Mouse (Mus musculus) adrenal gland (tissue): ENCODE measurements around the gene Ccdc24.

Experiments used
- intact Hi-C: fragments of 180-260 bp; cut with DNase I; formaldehyde crosslinking; loops from one replicate; pipeline ENCODE4 v1.15.1; 2025

Gene Ccdc24

GRCm38 (mm10) chr4:117858794-117859193 lies 13.6 kb downstream of the Ccdc24 start:
- intact Hi-C loops: loop anchor here (1.0 kb wide), 1 partner anchor 29 kb away; no protein-coding TSS in a partner anchor

- intact Hi-C loops: no loop called here
Measured at GRCm38 (mm10) chr4:117855146-117855545, 17.2 kb downstream of the Ccdc24 start.

- intact Hi-C loops: no loop called here
Measured at GRCm38 (mm10) chr4:117852152-117852868, 20.0 kb downstream of the Ccdc24 start.

GRCm38 (mm10) chr4:117850871-117851270 lies 21.5 kb downstream of the Ccdc24 start:
- intact Hi-C loops: no loop called here

GRCm38 (mm10) chr4:117850176-117850575 lies 22.2 kb downstream of the Ccdc24 start:
- intact Hi-C loops: no loop called here

GRCm38 (mm10) chr4:117849506-117849905 lies 22.9 kb downstream of the Ccdc24 start:
- intact Hi-C loops: no loop called here

GRCm38 (mm10) chr4:117849063-117849462 lies 23.3 kb downstream of the Ccdc24 start:
- intact Hi-C loops: no loop called here

- intact Hi-C loops: no loop called here
Measured at GRCm38 (mm10) chr4:117847011-117847410, 25.3 kb downstream of the Ccdc24 start.

- intact Hi-C loops: no loop called here
Measured at GRCm38 (mm10) chr4:117846261-117846660, 26.1 kb downstream of the Ccdc24 start.

GRCm38 (mm10) chr4:117845316-117845715 lies 27.0 kb downstream of the Ccdc24 start:
- intact Hi-C loops: no loop called here

- intact Hi-C loops: no loop called here
Measured at GRCm38 (mm10) chr4:117844467-117844866, 27.9 kb downstream of the Ccdc24 start.

GRCm38 (mm10) chr4:117843101-117843500 lies 29.3 kb downstream of the Ccdc24 start:
- intact Hi-C loops: no loop called here

GRCm38 (mm10) chr4:117841566-117841965 lies 30.8 kb downstream of the Ccdc24 start:
- intact Hi-C loops: no loop called here

GRCm38 (mm10) chr4:117840821-117841220 lies 31.5 kb downstream of the Ccdc24 start:
- intact Hi-C loops: no loop called here

GRCm38 (mm10) chr4:117839366-117839765 lies 33.0 kb downstream of the Ccdc24 start:
- intact Hi-C loops: no loop called here

- intact Hi-C loops: no loop called here
Measured at GRCm38 (mm10) chr4:117837271-117837670, 35.1 kb downstream of the Ccdc24 start.

GRCm38 (mm10) chr4:117836204-117836767 lies 36.1 kb downstream of the Ccdc24 start:
- intact Hi-C loops: no loop called here

GRCm38 (mm10) chr4:117835531-117836111 lies 36.7 kb downstream of the Ccdc24 start:
- intact Hi-C loops: no loop called here

GRCm38 (mm10) chr4:117834845-117835530 lies 37.4 kb downstream of the Ccdc24 start:
- intact Hi-C loops: no loop called here

- intact Hi-C loops: no loop called here
Measured at GRCm38 (mm10) chr4:117834457-117834844, 37.9 kb downstream of the Ccdc24 start, which contains the start of gene Slc6a9. TSS of gene Slc6a9 (plus strand) at chr4:117834506.

- intact Hi-C loops: loop anchor here (2.0 kb wide), 1 partner anchor 251 kb away; no protein-coding TSS in a partner anchor
Measured at GRCm38 (mm10) chr4:117831920-117832691, 40.3 kb downstream of the Ccdc24 start.
